Mouse (Mus musculus): Measurements from ENCODE around the gene Iqsec2. TPM values are rescaled to one million over a fixed set of nuclear protein-coding genes. Genes with fewer than 3 reads are reported as not detected.
"Not testable (repeated sequence)": the region's sequence is repeated elsewhere in the genome, so short reads cannot be mapped to it uniquely, and the experiment has no call there.

Iqsec2 gene
- total RNA-seq, 2 experiments from 2014 or later: 149 to 161 TPM

DNA sequence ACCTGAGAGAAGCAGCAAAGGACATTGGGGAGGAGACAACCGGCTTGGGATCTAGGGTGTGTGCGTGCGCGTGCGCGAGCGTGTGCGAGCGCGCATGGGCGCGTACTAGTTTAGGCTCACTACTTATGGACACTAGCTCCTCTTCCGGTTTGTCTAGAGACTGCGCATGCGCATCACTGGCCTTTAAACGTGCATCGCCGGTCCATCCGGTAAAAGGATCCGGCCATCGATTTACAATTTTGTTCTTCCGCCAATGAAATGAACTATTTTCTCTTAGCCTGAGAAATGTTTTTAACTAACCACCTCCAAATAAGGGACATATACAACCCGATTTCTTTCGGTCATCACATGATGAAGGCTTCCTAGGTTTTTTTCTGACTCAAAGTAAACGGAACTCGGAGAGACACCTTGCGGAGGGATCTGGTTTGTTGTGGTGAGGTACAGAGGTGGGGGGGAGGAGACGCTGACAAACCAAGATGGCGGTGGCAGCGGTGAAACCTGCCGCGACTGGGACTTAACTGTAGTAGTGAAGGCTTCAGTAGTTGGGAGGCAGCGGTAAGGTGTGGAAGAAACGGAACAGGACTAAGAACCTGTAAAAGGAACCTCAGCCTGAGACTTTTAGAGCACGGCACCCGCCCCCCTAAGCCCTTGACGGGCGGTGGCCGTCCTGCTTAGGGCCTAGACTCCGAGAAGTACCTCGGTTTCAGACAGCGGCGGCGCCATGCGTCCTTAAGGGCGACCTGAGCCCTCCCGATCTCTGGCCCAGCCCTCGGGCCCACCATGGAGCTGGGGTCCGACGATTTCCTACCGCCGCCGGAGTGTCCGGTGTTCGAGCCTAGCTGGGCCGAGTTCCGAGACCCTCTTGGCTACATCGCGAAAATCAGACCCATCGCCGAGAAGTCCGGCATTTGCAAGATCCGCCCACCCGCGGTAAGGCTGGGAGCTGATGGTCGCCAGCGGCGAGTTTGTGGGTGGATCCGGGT is 89.0 kb downstream of the Iqsec2 start, which contains the start of gene Kdm5c:
Gene Kdm5c, plus strand, starts transcription at position 240 of the 983 bp plus-strand sequence.
- intact Hi-C loops (cut with DNase I): no loop called here
- DNase-seq (ENCODE audit: low spot score in 2 of 2): peak; percentile 98

DNA sequence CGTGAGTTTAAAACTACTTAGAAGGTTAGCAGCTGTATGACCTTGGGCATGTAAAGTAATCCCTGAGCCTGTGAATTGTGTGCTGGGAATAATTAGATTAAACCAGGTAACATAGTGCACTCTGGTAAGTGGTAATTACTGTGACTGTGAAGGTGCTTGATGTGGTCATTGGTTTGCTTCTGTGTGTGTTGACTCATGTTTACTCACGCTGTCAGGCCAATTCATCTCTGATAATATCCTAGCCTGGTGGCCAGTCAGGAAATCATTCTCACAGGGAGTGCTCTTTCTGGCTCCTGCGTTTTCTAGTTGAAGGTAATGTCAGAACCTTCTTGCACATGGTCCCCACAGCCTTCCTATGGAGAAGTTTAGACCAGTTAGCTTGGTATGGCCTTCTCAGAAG is 90.1 kb downstream of the Iqsec2 start:
- DNase-seq (ENCODE audit: low spot score in 2 of 2): no peak
- intact Hi-C loops (cut with DNase I): no loop called here

DNA sequence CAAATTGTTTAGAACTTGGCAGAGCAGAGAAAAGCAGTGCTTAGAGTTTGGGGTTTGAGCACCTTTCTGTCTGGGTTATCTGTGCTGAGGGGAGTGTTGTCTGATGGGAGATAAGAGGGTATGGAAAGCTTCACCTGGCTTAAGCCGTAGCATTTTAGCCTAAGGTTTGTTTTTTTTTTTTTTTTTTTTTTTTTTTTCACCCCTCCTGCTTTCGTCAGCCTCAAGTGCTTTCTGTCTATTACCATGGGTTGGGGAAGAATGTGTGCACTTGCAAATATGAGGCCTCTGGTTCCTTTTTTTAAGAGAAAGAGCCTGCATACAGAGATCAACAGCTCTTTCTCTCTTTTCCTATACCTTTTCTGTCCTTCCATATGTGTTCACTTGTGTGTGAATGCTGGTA is 91.7 kb downstream of the Iqsec2 start:
- no peak for DNase-seq (ENCODE audit: low spot score in 2 of 2)
- intact Hi-C loops (cut with DNase I): no loop called here

DNA sequence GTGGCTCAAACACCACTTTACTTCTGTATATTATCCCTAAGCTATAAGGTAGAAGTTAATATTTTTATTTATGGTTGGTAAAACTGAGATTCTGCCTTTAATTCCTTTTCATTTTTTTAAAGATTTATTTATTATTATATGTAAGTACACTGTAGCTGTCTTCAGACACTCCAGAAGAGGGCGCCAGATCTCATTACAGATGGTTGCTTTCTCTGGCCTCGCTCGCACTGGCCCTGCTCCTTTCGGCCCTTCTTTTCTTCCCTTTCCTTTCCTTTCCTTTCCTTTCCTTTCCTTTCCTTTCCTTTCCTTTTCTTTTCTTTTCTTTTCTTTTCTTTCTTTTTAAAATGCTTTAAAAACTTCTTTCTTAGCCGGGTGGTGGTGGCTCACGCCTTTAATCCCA is 99.1 kb downstream of the Iqsec2 start:
- DNase-seq (ENCODE audit: low spot score in 2 of 2); intact Hi-C loops (cut with DNase I): not testable (repeated sequence)

DNA sequence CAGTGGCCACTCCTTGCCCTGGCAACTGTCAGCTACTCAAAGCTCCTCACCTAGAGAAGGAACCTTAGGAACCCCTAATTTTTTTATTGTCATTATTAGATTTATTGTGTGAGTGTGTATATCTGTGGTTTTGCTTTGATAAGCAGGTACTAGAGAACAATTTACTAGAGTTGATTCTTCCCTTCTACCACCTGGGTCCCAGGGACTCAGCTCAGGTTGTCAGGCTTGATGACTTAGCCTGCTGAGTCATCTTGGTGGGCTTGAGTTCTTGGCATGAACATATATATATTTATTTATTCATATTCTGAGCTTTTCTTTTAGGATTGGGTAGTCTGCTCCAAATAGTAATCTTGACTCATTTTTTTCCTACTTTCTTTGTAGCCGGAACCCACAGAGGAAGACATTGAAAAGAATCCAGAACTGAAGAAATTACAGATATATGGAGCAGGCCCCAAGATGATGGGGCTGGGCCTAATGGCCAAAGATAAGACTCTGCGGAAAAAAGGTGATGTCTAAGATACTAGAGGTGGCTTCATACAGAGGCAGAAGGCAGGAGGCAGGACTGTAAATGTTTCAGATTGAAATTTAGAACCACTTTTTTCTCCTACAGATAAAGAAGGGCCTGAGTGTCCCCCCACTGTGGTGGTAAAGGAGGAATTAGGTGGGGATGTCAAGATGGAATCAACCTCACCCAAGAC is 100.6 kb downstream of the Iqsec2 start:
- DNase-seq (ENCODE audit: low spot score in 2 of 2): no peak
- intact Hi-C loops (cut with DNase I): no loop called here

DNA sequence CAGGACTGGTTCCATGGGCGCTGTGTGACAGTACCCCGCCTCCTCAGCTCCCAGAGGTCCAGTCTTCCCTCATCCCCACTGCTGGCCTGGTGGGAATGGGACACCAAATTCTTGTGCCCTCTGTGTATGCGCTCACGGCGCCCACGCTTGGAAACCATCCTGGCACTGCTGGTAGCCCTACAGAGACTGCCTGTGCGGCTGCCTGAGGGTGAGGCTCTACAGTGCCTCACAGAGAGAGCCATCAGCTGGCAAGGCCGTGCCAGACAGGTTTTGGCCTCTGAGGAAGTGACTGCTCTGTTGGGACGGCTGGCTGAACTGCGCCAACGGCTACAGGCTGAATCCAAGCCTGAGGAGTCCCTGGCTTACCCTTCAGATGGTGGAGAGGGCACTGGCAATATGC is 127.1 kb downstream of the Iqsec2 start:
- no peak for DNase-seq (ENCODE audit: low spot score in 2 of 2)
- intact Hi-C loops (cut with DNase I): no loop called here

Other genes starting within 250 kb of the Iqsec2 start
- gene Hsd17b10, start 142.4 kb upstream of the Iqsec2 start, total RNA-seq (2021): 10 to 100 TPM; 40.9 to 42.2 TPM
- gene Ribc1, start 128.0 kb upstream of the Iqsec2 start, total RNA-seq (2021): 1 to 10 TPM in 1 of 2 experiments, under 1 TPM in 1; 0.23 to 1.4 TPM
- gene Smc1a, start 127.8 kb upstream of the Iqsec2 start, total RNA-seq (2021): 10 to 100 TPM; 49.8 to 50.8 TPM
- gene Kdm5c, start 88.8 kb downstream of the Iqsec2 start, total RNA-seq (2021): 10 to 100 TPM; 53.5 to 69.0 TPM
- gene Kantr, start 183.2 kb downstream of the Iqsec2 start, total RNA-seq (2021): 10 to 100 TPM; 51.1 to 65.3 TPM
- 10 to 100 TPM; 87.1 to 98.9 TPM for gene Tspyl2, start 198.2 kb downstream of the Iqsec2 start, total RNA-seq (2021)
- 10 to 100 TPM; 17.5 to 19.9 TPM for gene Gpr173, start 224.4 kb downstream of the Iqsec2 start, total RNA-seq (2021)

All from left cerebral cortex, postnatal 25 days (tissue).